Mouse (Mus musculus) embryo, embryonic 11.5 days (tissue): Measurements from ENCODE around the gene Colgalt2.
A peak's percentile ranks its signal among the peaks of the same experiment; 100 is the strongest.
"Not testable (repeated sequence)": the region's sequence is repeated elsewhere in the genome, so short reads cannot be mapped to it uniquely, and the experiment has no call there.

ENCODE experiments used
- DNase-seq: peaks from one replicate; pipeline ENCODE4 v3.0.0-alpha.2; 2012; ENCODE audit warnings: low read depth, low spot score

Gene Colgalt2

GRCm38 (mm10) chr1:152399790-152400555 is at the start of gene Colgalt2:
Colgalt2 (plus strand) TSS chr1:152399830.
- no peak for DNase-seq

DNA sequence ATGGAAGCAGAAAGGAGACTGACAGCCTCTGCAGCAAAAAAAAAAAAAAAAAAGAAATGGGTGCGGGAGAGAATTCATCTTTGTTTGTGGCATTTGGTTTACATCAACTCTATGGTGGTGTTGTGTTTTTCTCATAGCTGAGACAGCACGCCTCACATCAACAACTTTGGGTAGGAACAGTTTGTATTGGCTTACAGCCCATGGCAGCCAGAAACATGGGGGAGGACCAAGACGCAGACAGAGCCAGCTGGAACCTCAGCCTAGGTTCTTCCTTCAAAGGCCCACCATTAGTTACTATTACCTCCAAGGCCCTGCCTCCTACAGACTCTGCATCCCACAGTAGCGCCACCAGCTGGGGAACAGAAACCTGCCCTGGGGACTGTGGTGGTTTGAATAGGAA is 42.9 kb upstream of the Colgalt2 start:
- no peak for DNase-seq

DNA sequence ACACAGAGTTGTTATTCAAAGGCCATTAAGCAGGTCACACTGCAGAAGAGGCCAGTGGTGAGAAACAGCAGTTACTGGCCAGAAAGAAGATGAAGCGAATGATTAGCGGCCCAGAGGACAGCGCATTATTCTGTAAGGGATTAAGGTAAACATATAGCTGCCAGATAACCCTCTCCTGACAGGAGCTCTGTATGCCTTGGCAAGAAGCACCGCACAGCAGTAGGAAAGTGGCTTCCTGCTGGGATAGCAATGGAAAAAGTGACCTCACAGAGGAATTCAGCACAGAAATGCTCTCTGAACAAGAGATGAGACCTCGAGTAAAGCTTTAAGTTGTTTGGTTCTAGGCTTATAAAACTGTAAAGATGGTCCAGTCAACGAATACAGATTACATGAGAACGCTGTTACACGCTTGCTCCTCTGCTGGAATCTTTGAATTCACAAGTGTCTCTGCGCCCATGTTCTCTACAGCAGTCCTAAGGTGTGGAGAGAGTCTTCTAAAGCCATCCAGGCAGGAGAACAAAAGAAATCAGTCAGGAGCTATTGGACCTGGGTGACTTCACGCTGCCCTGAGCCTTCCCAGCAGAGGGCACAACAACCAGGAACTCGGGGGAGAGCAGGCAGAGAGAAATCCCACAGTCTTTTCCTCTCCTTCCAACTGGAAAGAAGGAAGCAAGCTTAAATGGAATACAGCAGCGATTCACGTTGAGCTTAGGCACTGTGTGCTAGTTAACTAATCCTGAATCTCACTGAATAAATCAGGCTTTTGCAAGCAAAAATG is 31.1 kb upstream of the Colgalt2 start:
- no peak for DNase-seq

GRCm38 (mm10) chr1:152369139-152369538 is 30.5 kb upstream of the Colgalt2 start:
- DNase-seq: peak; percentile 35

DNA sequence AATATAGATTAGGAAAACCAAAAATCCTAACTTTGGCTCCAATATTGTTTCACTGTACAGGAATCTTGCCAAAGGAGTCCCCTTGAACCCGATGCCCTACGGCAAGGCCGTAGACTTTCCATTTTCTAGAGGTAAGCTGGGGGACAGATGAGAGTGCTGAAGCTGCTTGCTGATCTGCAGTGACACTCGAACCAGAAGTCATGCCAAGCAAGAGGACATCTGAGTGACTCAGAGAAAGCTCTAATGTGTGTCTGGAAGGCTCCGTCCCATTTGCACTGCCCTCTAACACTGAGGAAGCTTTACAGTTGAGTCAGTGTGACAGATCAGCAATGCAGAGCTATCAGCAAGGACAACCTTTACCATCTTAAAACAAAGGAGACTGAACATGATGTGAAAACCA is 21.3 kb upstream of the Colgalt2 start:
- no peak for DNase-seq

GRCm38 (mm10) chr1:152384589-152384988 is 15.0 kb upstream of the Colgalt2 start:
- DNase-seq: no peak

GRCm38 (mm10) chr1:152385693-152386092 is 13.9 kb upstream of the Colgalt2 start:
- DNase-seq: not testable (repeated sequence)

- peak; percentile 65 for DNase-seq
Observed at GRCm38 (mm10) chr1:152386188-152386835, 13.3 kb upstream of the Colgalt2 start, which contains the start of gene Tsen15. Tsen15 (minus strand) TSS chr1:152386688.

GRCm38 (mm10) chr1:152389271-152389670 is 10.4 kb upstream of the Colgalt2 start:
- DNase-seq: no peak

- DNase-seq: no peak
Observed at GRCm38 (mm10) chr1:152394137-152394536, 5.5 kb upstream of the Colgalt2 start.

DNA sequence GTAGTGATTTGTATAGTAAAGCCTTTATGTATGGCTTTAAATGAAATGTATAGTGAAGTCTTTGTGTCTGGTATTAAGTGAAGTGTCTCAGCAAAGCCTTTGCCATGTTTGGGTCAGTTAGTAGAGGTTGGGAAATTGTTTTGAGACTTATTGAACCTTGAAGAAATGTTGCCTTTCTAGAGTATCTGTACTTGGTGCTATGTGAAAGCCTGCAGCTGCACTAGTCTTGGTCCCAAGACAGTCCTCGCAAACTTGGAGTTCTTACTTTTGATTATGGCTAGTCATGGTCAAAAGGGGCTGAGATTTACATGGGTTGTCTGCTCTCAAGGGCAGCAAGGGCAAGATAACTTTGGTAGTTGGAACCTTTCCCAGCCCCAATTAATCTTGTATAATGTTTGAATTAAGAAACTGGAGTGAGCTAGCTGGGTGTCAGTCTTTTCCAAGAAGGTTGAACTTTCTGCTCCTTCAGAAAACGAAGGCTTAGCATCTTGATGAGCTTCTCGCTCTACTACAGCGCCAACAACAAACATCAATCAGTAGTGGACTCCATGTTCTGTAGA is 4.6 kb upstream of the Colgalt2 start:
- no peak for DNase-seq

DNA sequence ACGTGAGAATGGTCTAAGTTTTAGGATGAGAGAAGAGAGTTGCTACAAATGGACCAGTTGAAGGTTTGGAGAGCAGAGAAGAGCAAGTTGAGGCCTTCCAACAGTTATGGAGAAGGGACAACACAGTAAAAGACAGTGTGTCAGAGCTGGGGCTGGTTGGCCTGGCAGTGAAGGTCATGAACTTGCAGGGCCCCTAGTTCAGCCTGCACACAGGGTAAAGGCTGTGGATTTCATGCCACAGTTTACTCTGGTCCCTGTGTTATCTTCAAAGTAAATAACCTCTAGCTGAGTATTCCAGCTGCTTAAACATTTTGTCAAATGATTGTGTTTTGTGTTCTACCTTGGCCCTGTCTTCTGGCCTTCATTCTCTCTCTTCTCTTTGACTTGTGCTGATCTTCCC is 922 bp upstream of the Colgalt2 start:
- no peak for DNase-seq

- no peak for DNase-seq
Observed at GRCm38 (mm10) chr1:152400556-152401540, 1.2 kb downstream of the Colgalt2 start.

DNA sequence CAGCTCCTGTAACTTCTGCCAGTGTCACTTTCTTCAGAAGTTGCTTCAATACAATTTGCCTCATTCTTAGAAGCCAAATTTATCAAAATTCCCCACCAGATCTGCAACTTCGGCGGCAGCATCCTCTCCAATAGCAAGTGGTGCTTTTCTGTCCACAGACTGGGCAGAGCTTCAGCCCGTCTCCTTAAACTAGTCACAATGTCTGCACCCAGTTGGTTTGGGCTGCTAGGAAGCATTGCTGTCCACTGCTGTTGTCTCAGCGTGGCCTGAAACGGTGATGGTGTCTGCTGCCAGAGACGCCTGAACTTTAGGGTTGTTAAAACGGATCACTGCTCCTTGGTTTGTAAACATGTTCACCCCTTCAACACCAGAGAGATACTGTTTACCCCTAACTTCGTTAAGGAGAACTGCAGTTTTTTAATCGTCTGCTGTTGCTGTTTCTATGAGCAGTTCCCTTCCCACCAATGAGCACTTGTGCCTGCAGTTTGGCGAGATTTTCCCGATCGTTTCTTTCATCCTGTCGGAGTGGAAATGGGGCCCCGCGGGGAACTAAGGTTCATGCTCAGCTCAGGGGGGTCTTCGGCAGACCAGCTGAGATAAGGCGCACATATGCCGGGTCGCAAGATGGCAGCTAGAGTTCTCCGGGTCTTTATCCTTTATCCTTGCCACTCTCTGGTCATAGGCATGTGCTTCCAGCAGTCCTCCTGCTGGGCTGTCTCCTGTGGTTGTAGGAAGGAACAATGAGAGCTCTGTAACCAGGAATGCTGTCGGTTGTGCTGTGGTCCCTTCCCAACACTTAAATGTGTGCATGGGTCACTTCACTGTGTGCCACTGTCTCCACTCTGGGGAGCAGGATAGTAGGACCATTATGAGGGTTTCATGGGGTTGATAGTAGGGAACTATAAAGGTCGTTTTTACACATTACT is 7.7 kb downstream of the Colgalt2 start:
- DNase-seq: no peak

- no peak for DNase-seq
Observed at GRCm38 (mm10) chr1:152409356-152409755, 9.7 kb downstream of the Colgalt2 start.

DNA sequence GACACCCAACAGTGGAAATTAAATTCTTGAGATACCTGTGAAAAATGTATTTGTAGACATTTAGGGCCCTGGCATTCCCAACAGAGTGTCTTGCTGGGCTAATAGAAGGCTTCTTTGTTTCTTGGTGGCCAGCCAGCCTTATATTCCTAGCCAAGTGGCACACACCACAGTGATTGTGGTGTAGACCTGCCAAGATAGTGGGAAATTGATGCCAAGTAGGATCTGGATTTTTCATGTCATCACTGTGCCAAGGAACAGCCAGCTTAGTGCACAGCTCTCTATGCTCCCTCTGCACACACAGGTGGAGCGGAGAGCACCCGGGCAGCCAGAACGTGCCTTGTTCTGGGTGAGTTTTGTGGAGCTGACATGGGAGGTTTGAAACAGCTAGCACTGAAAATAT is 11.0 kb downstream of the Colgalt2 start:
- no peak for DNase-seq

DNA sequence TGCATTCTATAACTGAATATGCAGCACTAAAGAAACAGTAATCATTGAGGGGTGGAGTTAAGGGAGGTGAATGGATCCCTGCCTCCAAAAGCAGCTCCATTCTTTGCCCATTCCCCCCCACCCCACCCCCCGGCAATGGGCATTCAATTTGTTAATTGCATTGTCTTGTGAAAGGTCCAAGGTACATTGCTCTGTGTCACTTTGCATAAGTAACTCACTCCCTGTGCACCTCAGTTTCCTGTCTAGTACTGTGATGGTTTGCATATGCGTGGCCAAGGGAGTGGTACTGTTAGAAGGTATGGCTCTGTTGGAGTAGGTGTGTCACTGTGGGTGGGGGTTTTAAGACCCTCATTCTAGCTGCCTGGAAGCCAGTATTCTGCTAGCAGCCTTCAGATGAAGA is 13.5 kb downstream of the Colgalt2 start:
- DNase-seq: no peak

DNA sequence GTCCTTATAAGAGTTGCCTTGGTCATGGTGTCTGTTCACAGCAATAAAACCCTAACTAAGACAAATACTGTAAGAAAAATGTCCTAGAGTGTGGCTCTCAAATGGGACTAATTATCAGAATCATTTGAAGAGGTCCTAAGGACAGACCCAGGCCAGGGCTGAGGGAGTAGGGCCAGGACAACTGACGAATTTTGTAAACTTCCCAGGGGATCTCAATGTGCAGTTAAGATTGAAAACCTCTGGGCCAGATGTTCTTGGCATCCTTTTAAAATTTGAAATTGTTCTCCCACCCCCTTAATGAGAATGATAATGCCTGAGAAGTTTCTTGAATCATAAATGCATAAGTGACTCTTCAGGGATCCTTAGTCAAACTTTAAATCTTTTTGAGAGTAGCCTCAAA is 14.3 kb downstream of the Colgalt2 start:
- DNase-seq: no peak

DNA sequence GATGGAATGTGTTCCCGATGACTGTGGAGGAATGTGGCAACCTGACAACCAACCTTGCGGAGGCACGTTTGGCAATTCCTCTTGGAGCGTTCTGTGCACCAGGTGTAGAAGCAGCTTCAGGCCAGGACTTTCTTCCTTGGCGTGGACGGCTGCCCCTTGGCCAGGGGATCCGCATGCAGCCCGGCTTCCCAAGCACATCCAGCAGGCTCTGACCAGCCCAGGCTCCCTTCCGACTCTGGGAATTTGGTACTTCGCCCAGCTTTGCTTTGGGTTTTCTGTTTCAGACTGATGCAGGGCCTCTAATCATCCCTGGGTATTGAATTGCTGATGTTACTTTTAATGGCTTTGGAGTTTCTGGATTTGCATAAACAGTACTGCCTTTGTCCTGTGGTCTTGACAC is 14.8 kb downstream of the Colgalt2 start:
- no peak for DNase-seq
